Mouse (Mus musculus): ENCODE results near the gene Adcy5.

Adcy5 gene

GRCm38 (mm10) chr16:35205681-35206080 lies 51.0 kb downstream of the Adcy5 start:
- no peak for DNase-seq (ENCODE audit: low read depth, low spot score)

- no peak for DNase-seq (ENCODE audit: low read depth, low spot score)
These were observed 51.7 kb downstream of the Adcy5 start for GRCm38 (mm10) chr16:35206426-35206825.

GRCm38 (mm10) chr16:35208796-35209195 lies 54.1 kb downstream of the Adcy5 start:
- no peak for DNase-seq (ENCODE audit: low read depth, low spot score)

- no peak for DNase-seq (ENCODE audit: low read depth, low spot score)
These were observed 55.1 kb downstream of the Adcy5 start for GRCm38 (mm10) chr16:35209753-35210152.

GRCm38 (mm10) chr16:35215047-35215446 lies 60.4 kb downstream of the Adcy5 start:
- no peak for DNase-seq (ENCODE audit: low read depth, low spot score)

- no peak for DNase-seq (ENCODE audit: low read depth, low spot score)
These were observed 60.8 kb downstream of the Adcy5 start for GRCm38 (mm10) chr16:35215498-35215897.

- no peak for DNase-seq (ENCODE audit: low read depth, low spot score)
These were observed 62.3 kb downstream of the Adcy5 start for GRCm38 (mm10) chr16:35216826-35217491.

GRCm38 (mm10) chr16:35220412-35220811 lies 65.7 kb downstream of the Adcy5 start:
- no peak for DNase-seq (ENCODE audit: low read depth, low spot score)

GRCm38 (mm10) chr16:35221581-35221980 lies 66.9 kb downstream of the Adcy5 start:
- no peak for DNase-seq (ENCODE audit: low read depth, low spot score)

- peak; percentile 20 for DNase-seq (ENCODE audit: low read depth, low spot score)
These were observed 69.3 kb downstream of the Adcy5 start for GRCm38 (mm10) chr16:35223930-35224329.

GRCm38 (mm10) chr16:35224716-35225115 lies 70.0 kb downstream of the Adcy5 start:
- no peak for DNase-seq (ENCODE audit: low read depth, low spot score)

- no peak for DNase-seq (ENCODE audit: low read depth, low spot score)
These were observed 74.9 kb downstream of the Adcy5 start for GRCm38 (mm10) chr16:35229582-35229981.

- no peak for DNase-seq (ENCODE audit: low read depth, low spot score)
These were observed 77.6 kb downstream of the Adcy5 start for GRCm38 (mm10) chr16:35232153-35232750.

GRCm38 (mm10) chr16:35233329-35233728 lies 78.7 kb downstream of the Adcy5 start:
- DNase-seq (ENCODE audit: low read depth, low spot score): no peak

GRCm38 (mm10) chr16:35237091-35237490 lies 82.4 kb downstream of the Adcy5 start:
- no peak for DNase-seq (ENCODE audit: low read depth, low spot score)

- no peak for DNase-seq (ENCODE audit: low read depth, low spot score)
These were observed 84.8 kb downstream of the Adcy5 start for GRCm38 (mm10) chr16:35239318-35239965.

- no peak for DNase-seq (ENCODE audit: low read depth, low spot score)
These were observed 85.5 kb downstream of the Adcy5 start for GRCm38 (mm10) chr16:35239966-35240730.

- no peak for DNase-seq (ENCODE audit: low read depth, low spot score)
These were observed 92.7 kb downstream of the Adcy5 start for GRCm38 (mm10) chr16:35247364-35247763.

GRCm38 (mm10) chr16:35248825-35249224 lies 94.1 kb downstream of the Adcy5 start:
- DNase-seq (ENCODE audit: low read depth, low spot score): no peak

GRCm38 (mm10) chr16:35249763-35250162 lies 95.1 kb downstream of the Adcy5 start:
- no peak for DNase-seq (ENCODE audit: low read depth, low spot score)

- no peak for DNase-seq (ENCODE audit: low read depth, low spot score)
These were observed 97.0 kb downstream of the Adcy5 start for GRCm38 (mm10) chr16:35251690-35252089.

GRCm38 (mm10) chr16:35252967-35253366 lies 98.3 kb downstream of the Adcy5 start:
- no peak for DNase-seq (ENCODE audit: low read depth, low spot score)
